Mouse (Mus musculus) hindbrain, embryonic 16.5 days (tissue): ENCODE measurements at regions not wholly inside any gene's neighbourhood (a gene's known extent, or its start where the extent isn't known, plus 50 kb on each side); places are given as distances from the start of the nearest gene placed in this dataset.
"Not testable (repeated sequence)": the region's sequence is repeated elsewhere in the genome, so short reads cannot be mapped to it uniquely, and the experiment has no call there.

Experiments
- ATAC-seq: fragments of 200-750 bp; cut with Nextera tagmentation; 2 replicates; pipeline ENCODE4 v1.8.0; 2017; ENCODE audit warnings: moderate TSS enrichment, moderate library complexity
- H3K27ac ChIP-seq: fragments of 300-500 bp; sonication (generic); 2 replicates; pipeline ENCODE4 v1.5.1; 2014; ENCODE audit warnings: low read depth, mild to moderate bottlenecking, control low read depth, low read length, moderate library complexity
- H3K27me3 ChIP-seq: fragments of 300-500 bp; sonication (generic); replicated peaks from 2 replicates; pipeline ENCODE4 v1.6.1; 2014; ENCODE audit warnings: low read length; ENCODE audit not compliant: control insufficient read depth, insufficient read depth
- H3K36me3 ChIP-seq: fragments of 300-500 bp; sonication (generic); 2 replicates; pipeline ENCODE4 v1.6.1; 2014; ENCODE audit warnings: mild to moderate bottlenecking, low read length, moderate library complexity, mixed read lengths; ENCODE audit not compliant: control insufficient read depth, insufficient read depth
- H3K4me1 ChIP-seq: fragments of 300-500 bp; sonication (generic); 2 replicates; pipeline ENCODE4 v1.6.1; 2014; ENCODE audit warnings: low read depth, low read length; ENCODE audit not compliant: control insufficient read depth, insufficient read depth
- H3K4me2 ChIP-seq: fragments of 300-500 bp; sonication (generic); 2 replicates; pipeline ENCODE4 v1.6.1; 2014; ENCODE audit warnings: mild to moderate bottlenecking, low read length, control low read depth, moderate library complexity
- H3K4me3 ChIP-seq: fragments of 300-500 bp; sonication (generic); 2 replicates; pipeline ENCODE4 v1.5.1; 2014; ENCODE audit warnings: mild to moderate bottlenecking, low read length, control low read depth, moderate library complexity
- H3K9ac ChIP-seq: fragments of 300-500 bp; sonication (generic); 2 replicates; pipeline ENCODE4 v1.6.1; 2014; ENCODE audit warnings: low read depth, mild to moderate bottlenecking, control low read depth, low read length, moderate library complexity
- H3K9me3 ChIP-seq: fragments of 300-500 bp; sonication (generic); 2 replicates; pipeline ENCODE4 v1.6.1; 2014; ENCODE audit warnings: mild to moderate bottlenecking, low read length, moderate library complexity; ENCODE audit not compliant: control insufficient read depth
- WGBS: fragments of 180-500 bp; shearing (Covaris S2); extraction: QIAGEN DNeasy Blood & Tissue Kit; methylation state at CpG from one replicate; pipeline ENCODE4 v1.1.7; 2014; 5-methylcytosine and 5-hydroxymethylcytosine counted together

GRCm38 (mm10) chr2:100569891-100570290 lies 1054.6 kb upstream of the Rag2 start:
- ATAC-seq, H3K4me3 ChIP-seq, H3K9ac ChIP-seq, H3K27ac ChIP-seq, H3K36me3 ChIP-seq, H3K27me3 ChIP-seq, H3K4me1 ChIP-seq, H3K4me2 ChIP-seq, H3K9me3 ChIP-seq: not testable (repeated sequence)
- no CpG with 5 or more reads among the region's 1 CpGs for WGBS

- not testable (repeated sequence) for H3K9ac ChIP-seq, H3K36me3 ChIP-seq, H3K27me3 ChIP-seq, H3K9me3 ChIP-seq, H3K4me2 ChIP-seq, ATAC-seq, H3K27ac ChIP-seq, H3K4me1 ChIP-seq, H3K4me3 ChIP-seq
Measured at GRCm38 (mm10) chr2:100590643-100591042, 1033.9 kb upstream of the Rag2 start.

GRCm38 (mm10) chr2:100626183-100626582 lies 998.3 kb upstream of the Rag2 start:
- H3K9ac ChIP-seq, H3K36me3 ChIP-seq, H3K9me3 ChIP-seq, H3K27me3 ChIP-seq, H3K27ac ChIP-seq, H3K4me3 ChIP-seq, H3K4me1 ChIP-seq, H3K4me2 ChIP-seq, ATAC-seq: not testable (repeated sequence)
- no CpG with 5 or more reads among the region's 1 CpGs for WGBS

- ATAC-seq, H3K9ac ChIP-seq, H3K4me2 ChIP-seq, H3K36me3 ChIP-seq, H3K9me3 ChIP-seq, H3K27ac ChIP-seq, H3K4me3 ChIP-seq, H3K27me3 ChIP-seq, H3K4me1 ChIP-seq: not testable (repeated sequence)
- no CpG with 5 or more reads among the region's 3 CpGs for WGBS
Measured at GRCm38 (mm10) chr2:100652742-100653141, 971.8 kb upstream of the Rag2 start.

GRCm38 (mm10) chr2:100671384-100672039 lies 953.0 kb upstream of the Rag2 start:
- H3K9me3 ChIP-seq, H3K27ac ChIP-seq, ATAC-seq, H3K4me1 ChIP-seq, H3K36me3 ChIP-seq, H3K9ac ChIP-seq, H3K27me3 ChIP-seq, H3K4me3 ChIP-seq, H3K4me2 ChIP-seq: not testable (repeated sequence)
- no CpG with 5 or more reads among the region's 1 CpGs for WGBS

GRCm38 (mm10) chr2:100708395-100708794 lies 916.1 kb upstream of the Rag2 start:
- not testable (repeated sequence) for H3K4me3 ChIP-seq, H3K27me3 ChIP-seq, H3K4me2 ChIP-seq, H3K9ac ChIP-seq, H3K36me3 ChIP-seq, H3K4me1 ChIP-seq, ATAC-seq, H3K9me3 ChIP-seq, H3K27ac ChIP-seq
- WGBS: no CpG with 5 or more reads among the region's 1 CpGs

- H3K36me3 ChIP-seq, H3K9me3 ChIP-seq, H3K4me3 ChIP-seq, H3K9ac ChIP-seq, ATAC-seq, H3K4me1 ChIP-seq, H3K27me3 ChIP-seq, H3K4me2 ChIP-seq, H3K27ac ChIP-seq: not testable (repeated sequence)
- WGBS: no CpG with 5 or more reads among the region's 1 CpGs
Measured at GRCm38 (mm10) chr2:100743294-100743693, 881.2 kb upstream of the Rag2 start.

GRCm38 (mm10) chr2:100755033-100755432 lies 869.5 kb upstream of the Rag2 start:
- not testable (repeated sequence) for H3K27ac ChIP-seq, H3K9me3 ChIP-seq, ATAC-seq, H3K4me1 ChIP-seq, H3K9ac ChIP-seq, H3K4me2 ChIP-seq, H3K27me3 ChIP-seq, H3K36me3 ChIP-seq, H3K4me3 ChIP-seq

- no peak overlapping the region for H3K9ac ChIP-seq
- WGBS: 33% methylated on average over 2 of the region's 2 CpGs
- no peaks in the 10 kb centered on the region for H3K4me1 ChIP-seq
- H3K27ac ChIP-seq: no peak overlapping the region
- no peaks in the 10 kb centered on the region for H3K9me3 ChIP-seq
- no peak overlapping the region for H3K4me2 ChIP-seq
- H3K36me3 ChIP-seq: no peaks in the 10 kb centered on the region
- no peaks in the 10 kb centered on the region for H3K27me3 ChIP-seq
- no peak for ATAC-seq
- H3K4me3 ChIP-seq: no peak overlapping the region
Measured at GRCm38 (mm10) chr2:100785392-100785791, 839.1 kb upstream of the Rag2 start.

GRCm38 (mm10) chr2:100795578-100795977 lies 828.9 kb upstream of the Rag2 start:
- WGBS: 56% methylated on average over 2 of the region's 2 CpGs
- H3K4me2 ChIP-seq: no peak overlapping the region
- no peaks in the 10 kb centered on the region for H3K9me3 ChIP-seq
- H3K27ac ChIP-seq: no peak overlapping the region
- no peaks in the 10 kb centered on the region for H3K4me1 ChIP-seq
- H3K36me3 ChIP-seq: no peaks in the 10 kb centered on the region
- no peak overlapping the region for H3K4me3 ChIP-seq
- ATAC-seq: peak; percentile 45
- H3K27me3 ChIP-seq: no peaks in the 10 kb centered on the region
- H3K9ac ChIP-seq: no peak overlapping the region
